Mouse (Mus musculus) intestine, embryonic 16.5 days (tissue): ENCODE measurements around the gene Chia1. TPM values are rescaled to one million over a fixed set of nuclear protein-coding genes. Genes with fewer than 3 reads are reported as not detected.
"Not testable (repeated sequence)": the region's sequence is repeated elsewhere in the genome, so short reads cannot be mapped to it uniquely, and the experiment has no call there.

Experiments
- ATAC-seq: fragments of 200-750 bp; cut with Nextera tagmentation; 2 replicates; pipeline ENCODE4 v1.8.0; 2017; ENCODE audit warnings: moderate TSS enrichment, moderate library complexity
- H3K27ac ChIP-seq: fragments of 300-500 bp; sonication (generic); 2 replicates; pipeline ENCODE4 v1.5.1; 2014; ENCODE audit warnings: mild to moderate bottlenecking, low read length
- H3K27me3 ChIP-seq: fragments of 300-500 bp; sonication (generic); replicated peaks from 2 replicates; pipeline ENCODE4 v1.6.1; 2014; ENCODE audit warnings: low read length, control low read depth, mixed read lengths; ENCODE audit not compliant: control insufficient read depth, insufficient read depth
- H3K36me3 ChIP-seq: fragments of 300-500 bp; sonication (generic); 2 replicates; pipeline ENCODE4 v1.6.1; 2014; ENCODE audit warnings: low read length, control low read depth; ENCODE audit not compliant: control insufficient read depth, insufficient read depth
- H3K4me1 ChIP-seq: fragments of 300-500 bp; sonication (generic); 2 replicates; pipeline ENCODE4 v1.6.1; 2014; ENCODE audit warnings: low read length, control low read depth, mixed read lengths; ENCODE audit not compliant: control insufficient read depth, insufficient read depth
- H3K4me2 ChIP-seq: fragments of 300-500 bp; sonication (generic); 2 replicates; pipeline ENCODE4 v1.6.1; 2014; ENCODE audit warnings: low read depth, low read length, control low read depth
- H3K4me3 ChIP-seq: fragments of 300-500 bp; sonication (generic); 2 replicates; pipeline ENCODE4 v1.5.1; 2014; ENCODE audit warnings: mild to moderate bottlenecking, low read length
- H3K9ac ChIP-seq: fragments of 300-500 bp; sonication (generic); 2 replicates; pipeline ENCODE4 v1.6.1; 2014; ENCODE audit warnings: low read depth, low read length
- H3K9me3 ChIP-seq: fragments of 300-500 bp; sonication (generic); 2 replicates; pipeline ENCODE4 v1.6.1; 2016; ENCODE audit warnings: low read length, control low read depth; ENCODE audit not compliant: control insufficient read depth
- WGBS: fragments of 180-500 bp; shearing (Covaris S2); extraction: QIAGEN DNeasy Blood & Tissue Kit; methylation state at CpG from one replicate; pipeline ENCODE4 v1.1.7; 2014; 5-methylcytosine and 5-hydroxymethylcytosine counted together
- polyA plus RNA-seq: library from polyadenylated mRNA; unstranded; fragments of >200 nt; fragmentation: Nextera tagmentation; extraction: Ambion mirVana; gene quantifications from 2 replicates; pipeline ENCODE4 v1.2.1, GENCODE M21; 2015

The Chia1 gene
- polyA plus RNA-seq, 1 experiment from 2014 or later = not detected

DNA sequence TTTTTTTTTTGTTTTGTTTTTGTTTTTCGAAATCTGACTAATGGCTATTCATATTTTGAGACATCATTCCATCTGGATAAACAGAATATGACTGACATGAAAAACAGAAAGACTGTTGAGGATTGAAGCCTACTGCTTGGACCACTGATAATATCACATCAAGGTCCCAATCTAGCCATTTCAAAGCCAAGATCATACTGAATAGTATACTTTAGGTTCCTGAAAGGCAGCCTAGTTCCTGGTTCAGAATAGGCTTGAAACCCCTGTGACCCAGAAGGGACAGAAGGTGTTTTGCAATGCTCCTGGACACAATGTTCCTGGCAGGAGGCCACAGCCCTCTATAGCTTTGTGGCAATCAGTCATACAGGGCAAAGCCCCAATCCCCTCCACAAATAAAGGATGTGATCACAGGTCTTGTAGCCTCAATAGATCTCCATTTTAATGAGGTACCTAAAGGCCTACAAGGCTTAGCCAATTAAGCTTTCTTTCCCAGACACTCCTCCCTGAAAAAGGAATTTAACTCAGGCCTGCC, 57.6 kb downstream of the Chia1 start:
- 44% methylated on average over 1 of the region's 1 CpGs for WGBS
- Histone ChIP-seq H3K4me1 (no peaks in the 10 kb centered on the region), H3K27me3 (no peaks in the 10 kb centered on the region), H3K9me3 (no peaks in the 10 kb centered on the region), H3K9ac (no peak overlapping the region), H3K4me3 (no peak overlapping the region), H3K36me3 (no peaks in the 10 kb centered on the region), H3K27ac (no peak overlapping the region), H3K4me2 (no peak overlapping the region)
- ATAC-seq = no peak

DNA sequence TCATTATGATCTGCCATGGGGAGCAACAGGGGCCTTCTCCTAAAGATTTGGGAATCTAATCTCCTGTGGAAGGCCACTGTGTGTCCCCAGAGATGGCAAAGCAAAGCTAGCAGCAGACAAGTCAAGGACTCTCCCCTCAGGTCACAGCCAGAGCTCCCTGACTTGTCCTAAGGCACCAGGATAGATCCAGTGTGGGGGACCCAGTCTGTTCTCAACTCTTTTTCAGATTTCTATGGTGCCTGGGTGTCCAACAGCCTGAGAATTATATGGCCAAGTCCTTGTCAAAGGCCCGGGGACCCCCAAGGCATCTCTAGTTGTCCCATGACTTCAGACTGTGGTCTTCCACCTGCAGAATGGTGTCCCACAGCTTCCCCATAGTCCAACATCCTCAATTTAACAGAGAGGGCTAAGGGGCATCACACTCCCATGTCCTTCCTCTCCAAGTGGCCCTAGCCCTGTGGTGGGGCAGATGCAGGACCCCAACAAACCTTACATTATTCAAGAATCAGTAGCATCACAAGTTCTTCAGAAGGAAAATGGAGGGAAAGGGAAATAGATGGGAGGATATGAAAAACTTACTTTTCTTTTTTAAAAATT, 58.2 kb downstream of the Chia1 start:
- H3K4me2 ChIP-seq = no peak overlapping the region
- H3K4me1 ChIP-seq = no peaks in the 10 kb centered on the region
- H3K9ac ChIP-seq = no peak overlapping the region
- H3K27ac ChIP-seq = no peak overlapping the region
- H3K9me3 ChIP-seq = no peaks in the 10 kb centered on the region
- H3K27me3 ChIP-seq = no peaks in the 10 kb centered on the region
- H3K4me3 ChIP-seq = no peak overlapping the region
- H3K36me3 ChIP-seq = no peaks in the 10 kb centered on the region
- 71% methylated on average over 1 of the region's 1 CpGs for WGBS
- no peak for ATAC-seq

DNA sequence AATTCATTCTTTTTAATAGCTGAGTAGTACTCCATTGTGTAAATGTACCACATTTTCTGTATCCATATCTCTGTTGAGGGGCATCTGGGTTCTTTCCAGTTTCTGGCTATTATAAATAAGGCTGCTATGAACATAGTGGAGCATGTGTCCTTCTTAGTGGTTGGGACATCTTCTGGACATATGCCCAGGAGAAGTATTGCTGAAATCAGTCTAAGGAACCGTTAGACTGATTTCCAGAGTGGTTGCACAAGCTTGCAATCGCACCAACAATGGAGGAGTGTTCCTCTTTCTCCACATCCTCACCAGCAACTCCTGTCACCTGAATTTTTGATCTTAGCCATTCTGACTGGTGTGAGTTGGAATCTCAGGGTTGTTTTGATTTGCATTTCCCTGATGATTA, 59.5 kb downstream of the Chia1 start:
- 78% methylated on average over 2 of the region's 2 CpGs for WGBS

DNA sequence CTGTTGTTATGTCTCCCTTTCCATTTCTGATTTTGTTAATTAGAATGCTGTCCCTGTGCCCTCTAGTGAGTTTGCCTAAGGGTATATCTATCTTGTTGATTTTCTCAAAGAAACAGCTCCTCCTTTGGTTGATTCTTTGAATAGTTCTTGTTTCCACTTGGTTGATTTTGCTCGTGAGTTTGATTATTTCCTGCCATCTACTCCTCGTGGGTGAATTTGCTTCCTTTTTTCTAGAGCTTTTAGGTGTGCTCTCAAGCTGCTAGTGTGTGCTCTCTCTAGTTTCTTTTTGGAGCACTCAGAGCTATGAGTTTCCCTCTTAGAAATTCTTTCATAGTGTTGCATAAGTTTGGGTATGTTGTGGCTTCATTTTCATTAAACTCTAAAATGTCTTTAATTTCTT, 61.9 kb downstream of the Chia1 start:
- not testable (repeated sequence) for H3K27me3 ChIP-seq, H3K4me2 ChIP-seq, H3K9me3 ChIP-seq, H3K4me1 ChIP-seq, ATAC-seq, H3K27ac ChIP-seq, H3K36me3 ChIP-seq, H3K9ac ChIP-seq, H3K4me3 ChIP-seq
- WGBS = 65% methylated on average over 2 of the region's 2 CpGs

More for the DNA sequence above, 59.5 kb downstream of the Chia1 start:
- H3K27ac ChIP-seq, H3K4me2 ChIP-seq, H3K4me1 ChIP-seq, H3K4me3 ChIP-seq, H3K27me3 ChIP-seq, H3K9ac ChIP-seq, H3K36me3 ChIP-seq, H3K9me3 ChIP-seq, ATAC-seq: not testable (repeated sequence)

DNA sequence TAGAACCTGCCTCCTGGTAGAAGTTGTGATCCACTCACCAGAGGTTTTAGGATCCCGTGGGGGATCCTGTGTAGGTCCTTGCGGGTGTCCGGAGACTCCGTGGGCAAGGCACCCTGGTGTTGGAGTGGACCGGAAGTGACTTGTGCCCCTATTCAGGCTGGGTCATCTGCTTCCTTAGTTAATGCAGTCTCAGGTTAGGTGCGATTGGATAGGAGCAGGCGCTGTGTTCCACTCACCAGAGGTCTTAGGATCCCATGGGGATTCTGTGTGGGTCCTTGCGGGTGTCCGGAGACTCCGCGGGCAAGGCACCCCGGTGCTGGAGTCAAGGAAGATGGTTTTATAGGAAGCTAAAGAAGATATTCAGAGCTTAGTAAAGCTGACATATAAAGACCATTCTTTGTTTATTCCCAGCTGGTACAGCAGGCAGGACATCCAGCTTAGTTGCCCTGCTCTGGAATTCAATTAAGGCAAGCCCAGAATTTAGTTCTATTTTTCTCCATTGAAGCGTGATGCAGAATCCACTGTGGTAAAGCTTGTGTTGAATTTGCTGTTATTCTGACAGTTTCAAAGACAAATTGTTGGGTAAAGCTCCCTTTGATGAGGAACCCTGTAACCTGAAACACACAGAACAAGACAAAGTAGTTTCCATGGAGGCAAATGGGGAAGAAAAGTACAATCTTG, 64.6 kb downstream of the Chia1 start:
- Histone ChIP-seq H3K9me3 (no peaks in the 10 kb centered on the region; the same call in 1 of the 2 replicates), H3K4me2 (no peak overlapping the region), H3K4me1 (no peaks in the 10 kb centered on the region), H3K9ac (no peak overlapping the region), H3K27me3 (no peaks in the 10 kb centered on the region), H3K27ac (no peak overlapping the region), H3K4me3 (no peak overlapping the region), H3K36me3 (no peaks in the 10 kb centered on the region)
- no peak for ATAC-seq
- WGBS = 87% methylated on average over 13 of the region's 13 CpGs

Other genes starting within 250 kb of the Chia1 start
- gene Adora3, start 242.4 kb upstream of the Chia1 start, polyA plus RNA-seq = 0.36 and 0.72 TPM in 2 replicates
- 0.79 and 0.89 TPM in 2 replicates for gene Tmigd3, start 242.3 kb upstream of the Chia1 start, polyA plus RNA-seq
- 1.1 and 1.7 TPM in 2 replicates for gene I830077J02Rik, start 180.6 kb upstream of the Chia1 start, polyA plus RNA-seq
- gene Wdr77, start 153.9 kb upstream of the Chia1 start, polyA plus RNA-seq = 106 and 118 TPM in 2 replicates
- 672 and 703 TPM in 2 replicates for gene Atp5f1, start 153.1 kb upstream of the Chia1 start, polyA plus RNA-seq
- 0.62 and 0.80 TPM in 2 replicates for gene Ovgp1, start 139.5 kb upstream of the Chia1 start, polyA plus RNA-seq
- gene Pifo, start 98.6 kb upstream of the Chia1 start, polyA plus RNA-seq = not detected in 2 replicates
- gene Chil5, start 80.4 kb upstream of the Chia1 start, polyA plus RNA-seq = 0.18 TPM in 1 of 2 replicates, not detected in the other
- gene Chil3, start 54.3 kb downstream of the Chia1 start, polyA plus RNA-seq = 0.35 and 0.55 TPM in 2 replicates
- not detected in 2 replicates for gene Chil4, start 106.3 kb downstream of the Chia1 start, polyA plus RNA-seq